Mouse (Mus musculus) megakaryocyte-erythroid progenitor cell, adult 5-6 weeks (primary cell): ENCODE data around the gene Cpa2. TPM values are rescaled to one million over a fixed set of nuclear protein-coding genes. Genes with fewer than 3 reads are reported as not detected.

Experiments
- total RNA-seq, 2 experiments: library from RNA; stranded (forward) in 1 of 2; stranded (reverse) in 1 of 2; fragments of 200-1000, 215-1000 nt in 1 of 2; fragments of >200 nt in 1 of 2; fragmentation: Nextera tagmentation in 1 of 2; gene quantifications; 2 replicates each; pipeline ENCODE4 v1.2.3; 2014 to 2017

Cpa2 gene
- total RNA-seq, 2 experiments from 2014 or later, result not detected

Other genes starting within 250 kb of the Cpa2 start
- 6.0 and 8.5 TPM in 2 replicates for gene Ube2h, start 237.0 kb upstream of the Cpa2 start, total RNA-seq (2014; fragmentation: Nextera tagmentation)
- gene Ube2h, start 237.0 kb upstream of the Cpa2 start, total RNA-seq (2017), result 8.7 and 8.9 TPM in 2 replicates
- gene Zc3hc1, start 150.6 kb upstream of the Cpa2 start, total RNA-seq (2014; fragmentation: Nextera tagmentation), result 28.3 and 46.1 TPM in 2 replicates
- 41.6 and 50.0 TPM in 2 replicates for gene Zc3hc1, start 150.6 kb upstream of the Cpa2 start, total RNA-seq (2017)
- 27.3 and 29.0 TPM in 2 replicates for gene Klhdc10, start 139.7 kb upstream of the Cpa2 start, total RNA-seq (2014; fragmentation: Nextera tagmentation)
- gene Klhdc10, start 139.7 kb upstream of the Cpa2 start, total RNA-seq (2017), result 45.0 and 48.6 TPM in 2 replicates
- 51.7 and 62.6 TPM in 2 replicates for gene Tmem209, start 31.8 kb upstream of the Cpa2 start, total RNA-seq (2014; fragmentation: Nextera tagmentation)
- 35.8 and 46.2 TPM in 2 replicates for gene Tmem209, start 31.8 kb upstream of the Cpa2 start, total RNA-seq (2017)
- not detected in 2 replicates for gene Ssmem1, start 31.7 kb upstream of the Cpa2 start, total RNA-seq (2014; fragmentation: Nextera tagmentation)
- gene Ssmem1, start 31.7 kb upstream of the Cpa2 start, total RNA-seq (2017), result not detected in 2 replicates
- not detected in 2 replicates for gene Cpa4, start 26.8 kb downstream of the Cpa2 start, total RNA-seq (2014; fragmentation: Nextera tagmentation)
- not detected in 2 replicates for gene Cpa4, start 26.8 kb downstream of the Cpa2 start, total RNA-seq (2017)
- gene Cpa5, start 69.4 kb downstream of the Cpa2 start, total RNA-seq (2014; fragmentation: Nextera tagmentation), result not detected in 2 replicates
- gene Cpa5, start 69.4 kb downstream of the Cpa2 start, total RNA-seq (2017), result not detected in 2 replicates
- gene Cpa1, start 97.6 kb downstream of the Cpa2 start, total RNA-seq (2014; fragmentation: Nextera tagmentation), result not detected in 2 replicates
- not detected in 2 replicates for gene Cpa1, start 97.6 kb downstream of the Cpa2 start, total RNA-seq (2017)
- 17.9 and 22.2 TPM in 2 replicates for gene Cep41, start 152.2 kb downstream of the Cpa2 start, total RNA-seq (2014; fragmentation: Nextera tagmentation)
- gene Cep41, start 152.2 kb downstream of the Cpa2 start, total RNA-seq (2017), result 11.7 and 12.0 TPM in 2 replicates
- gene Mest, start 182.0 kb downstream of the Cpa2 start, total RNA-seq (2014; fragmentation: Nextera tagmentation), result not detected in 2 replicates
- gene Mest, start 182.0 kb downstream of the Cpa2 start, total RNA-seq (2017), result 0.94 TPM in 1 of 2 replicates, not detected in the other